Mouse (Mus musculus): Measurements from ENCODE around the gene Acot1. TPM values are rescaled to one million over a fixed set of nuclear protein-coding genes. Genes with fewer than 3 reads are reported as not detected.
A peak's percentile ranks its signal among the peaks of the same experiment; 100 is the strongest.
"Not testable (repeated sequence)": the region's sequence is repeated elsewhere in the genome, so short reads cannot be mapped to it uniquely, and the experiment has no call there.

Acot1 gene
- total and polyA plus RNA-seq, 2 experiments from 2014 or later = 122 to 137 TPM

DNA sequence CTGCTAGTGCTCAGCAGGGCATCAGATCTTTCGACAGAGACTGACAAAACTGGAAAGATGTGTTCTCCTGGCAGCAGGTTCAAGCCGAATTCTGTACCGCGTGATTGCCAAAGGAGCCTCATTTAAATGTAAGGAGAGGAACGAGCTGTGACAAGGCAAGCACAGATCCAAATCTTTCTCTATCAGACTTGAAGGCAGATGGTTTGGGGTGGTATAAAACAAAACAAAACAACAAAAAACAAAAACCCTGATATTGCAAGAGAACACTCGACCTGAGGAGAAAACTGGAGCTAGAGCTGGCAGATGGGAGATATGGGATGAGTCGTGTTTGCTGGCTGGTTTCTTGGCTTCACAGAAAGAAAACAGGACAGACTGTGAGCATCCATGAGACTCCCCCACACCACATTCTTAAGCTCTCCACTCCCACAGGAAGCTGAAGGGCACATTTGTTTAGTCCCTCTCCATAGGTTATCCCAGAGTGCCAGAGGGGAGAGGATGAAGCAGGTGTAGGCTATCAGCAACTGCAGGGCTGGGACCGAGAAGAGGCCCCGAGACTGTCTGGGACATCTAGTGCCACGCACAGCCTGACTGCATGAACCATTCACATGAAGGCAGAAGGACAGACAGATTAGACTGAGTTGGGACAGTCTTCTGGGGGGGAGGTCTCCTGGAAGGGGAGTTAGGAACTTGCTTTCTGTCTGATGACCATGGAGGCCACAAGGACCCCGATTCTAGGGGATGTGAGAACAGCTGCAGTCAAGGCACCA is 10.8 kb upstream of the Acot1 start:
- ATAC-seq (ENCODE audit: insufficient read depth, low read depth) = peak; percentile 43; the same call in 1 of the 2 replicates
- Histone ChIP-seq H3K9me3 (replicated peaks; ENCODE audit: control insufficient read depth, low read length) (no peaks in the 10 kb centered on the region; the same call in 1 of the 2 replicates), H3K4me3 (ENCODE audit: low read depth, low read length) (no peak overlapping the region), H3K4me2 (ENCODE audit: low read depth, low read length) (no peak overlapping the region), H3K27ac (ENCODE audit: low read depth) (peak overlapping the region; percentile 81), H3K36me3 (replicated peaks; ENCODE audit: control insufficient read depth, insufficient read depth, low read length) (peaks cover 9% of the 10 kb centered on the region), H3K4me1 (ENCODE audit: control insufficient read depth, insufficient read depth) (peaks cover 20% of the 10 kb centered on the region), H3K9ac (replicated peaks; ENCODE audit: low read depth, low read length) (no peak overlapping the region), H3K27me3 (ENCODE audit: control insufficient read depth, insufficient read depth, low read length) (no peaks in the 10 kb centered on the region)
- DNase-seq (ENCODE audit: low spot score) = no peak
- 44% methylated on average over 11 of the region's 11 CpGs for WGBS
- TF ChIP-seq CTCF (IDR thresholded peaks at IDR 0.05; ENCODE audit: low read depth) = no peak
- TF ChIP-seq EP300 (IDR thresholded peaks at IDR 0.05; ENCODE audit: low read depth) = no peak

- not testable (repeated sequence) for H3K9ac ChIP-seq (replicated peaks; ENCODE audit: low read depth, low read length); H3K27me3 ChIP-seq (ENCODE audit: control insufficient read depth, insufficient read depth, low read length); H3K36me3 ChIP-seq (replicated peaks; ENCODE audit: control insufficient read depth, insufficient read depth, low read length); H3K9me3 ChIP-seq (replicated peaks; ENCODE audit: control insufficient read depth, low read length); H3K4me3 ChIP-seq (ENCODE audit: low read depth, low read length)
- TF ChIP-seq EP300 (IDR thresholded peaks at IDR 0.05; ENCODE audit: low read depth) = peak; percentile 93
- 20% methylated on average over 8 of the region's 8 CpGs for WGBS
- ATAC-seq (ENCODE audit: insufficient read depth, low read depth) (peak; percentile 94), DNase-seq (ENCODE audit: low spot score) (peak; percentile 90)
- Histone ChIP-seq H3K4me2 (ENCODE audit: low read depth, low read length) (0 out of 2 replicates have a peak overlapping the region, but pooled peaks have one; percentile 33), H3K4me1 (ENCODE audit: control insufficient read depth, insufficient read depth) (peaks cover 20% of the 10 kb centered on the region), H3K27ac (ENCODE audit: low read depth) (peak overlapping the region; percentile 81)
These were observed 10.1 kb upstream of the Acot1 start for GRCm38 (mm10) chr12:83999237-83999636.

DNA sequence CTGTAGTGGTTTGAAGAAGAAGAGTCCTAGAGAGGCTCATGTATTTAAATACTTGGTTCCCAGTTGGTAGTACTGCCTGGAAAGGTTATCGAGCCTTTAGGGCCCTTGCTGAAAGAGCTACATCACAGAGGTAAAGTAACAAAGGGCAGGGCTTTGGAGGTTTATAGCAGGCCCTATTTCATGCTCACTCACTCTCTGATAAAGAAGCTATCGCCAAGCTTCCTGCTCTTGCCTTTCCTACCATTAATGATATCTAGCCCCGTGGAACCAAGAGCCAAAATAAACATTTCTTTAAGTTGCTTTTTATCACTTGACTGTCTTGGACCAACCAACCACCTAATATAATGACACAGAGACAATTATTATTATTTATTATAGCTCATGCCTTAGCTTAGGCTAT is 8.9 kb upstream of the Acot1 start:
- DNase-seq (ENCODE audit: low spot score) = no peak
- H3K9ac ChIP-seq (replicated peaks; ENCODE audit: low read depth, low read length) = no peak overlapping the region
- no peaks in the 10 kb centered on the region for H3K27me3 ChIP-seq (ENCODE audit: control insufficient read depth, insufficient read depth, low read length)
- WGBS = 44% methylated on average over 3 of the region's 3 CpGs
- ATAC-seq (ENCODE audit: insufficient read depth, low read depth) = no peak
- no peaks in the 10 kb centered on the region for H3K36me3 ChIP-seq (replicated peaks; ENCODE audit: control insufficient read depth, insufficient read depth, low read length)
- no peak overlapping the region for H3K4me2 ChIP-seq (ENCODE audit: low read depth, low read length)
- no peak overlapping the region for H3K4me3 ChIP-seq (ENCODE audit: low read depth, low read length)
- H3K4me1 ChIP-seq (ENCODE audit: control insufficient read depth, insufficient read depth) = peaks cover 20% of the 10 kb centered on the region
- H3K9me3 ChIP-seq (replicated peaks; ENCODE audit: control insufficient read depth, low read length) = no peaks in the 10 kb centered on the region; the same call in 1 of the 2 replicates
- H3K27ac ChIP-seq (ENCODE audit: low read depth) = no peak overlapping the region
- TF ChIP-seq EP300 (IDR thresholded peaks at IDR 0.05; ENCODE audit: low read depth) (no peak), CTCF (IDR thresholded peaks at IDR 0.05; ENCODE audit: low read depth) (no peak)

GRCm38 (mm10) chr12:84003866-84004265 is 5.4 kb upstream of the Acot1 start:
- H3K4me1 ChIP-seq (ENCODE audit: control insufficient read depth, insufficient read depth) = peaks cover 14% of the 10 kb centered on the region
- 78% methylated on average over 1 of the region's 1 CpGs for WGBS
- H3K9ac ChIP-seq (replicated peaks; ENCODE audit: low read depth, low read length) = no peak overlapping the region
- no peaks in the 10 kb centered on the region; the same call in 1 of the 2 replicates for H3K9me3 ChIP-seq (replicated peaks; ENCODE audit: control insufficient read depth, low read length)
- no peak for TF ChIP-seq CTCF (IDR thresholded peaks at IDR 0.05; ENCODE audit: low read depth)
- no peak for TF ChIP-seq EP300 (IDR thresholded peaks at IDR 0.05; ENCODE audit: low read depth)
- no peaks in the 10 kb centered on the region for H3K27me3 ChIP-seq (ENCODE audit: control insufficient read depth, insufficient read depth, low read length)
- no peak overlapping the region for H3K4me3 ChIP-seq (ENCODE audit: low read depth, low read length)
- DNase-seq (ENCODE audit: low spot score) (no peak), ATAC-seq (ENCODE audit: insufficient read depth, low read depth) (no peak)
- H3K27ac ChIP-seq (ENCODE audit: low read depth) = no peak overlapping the region
- H3K36me3 ChIP-seq (replicated peaks; ENCODE audit: control insufficient read depth, insufficient read depth, low read length) = no peaks in the 10 kb centered on the region
- H3K4me2 ChIP-seq (ENCODE audit: low read depth, low read length) = no peak overlapping the region

- Histone ChIP-seq H3K4me1 (ENCODE audit: control insufficient read depth, insufficient read depth) (peaks cover 15% of the 10 kb centered on the region), H3K36me3 (replicated peaks; ENCODE audit: control insufficient read depth, insufficient read depth, low read length) (no peaks in the 10 kb centered on the region), H3K9ac (replicated peaks; ENCODE audit: low read depth, low read length) (no peak overlapping the region), H3K27ac (ENCODE audit: low read depth) (no peak overlapping the region), H3K27me3 (ENCODE audit: control insufficient read depth, insufficient read depth, low read length) (no peaks in the 10 kb centered on the region), H3K9me3 (replicated peaks; ENCODE audit: control insufficient read depth, low read length) (no peaks in the 10 kb centered on the region), H3K4me2 (ENCODE audit: low read depth, low read length) (no peak overlapping the region), H3K4me3 (ENCODE audit: low read depth, low read length) (no peak overlapping the region)
- no peak for DNase-seq (ENCODE audit: low spot score)
- TF ChIP-seq CTCF (IDR thresholded peaks at IDR 0.05; ENCODE audit: low read depth) (no peak), EP300 (IDR thresholded peaks at IDR 0.05; ENCODE audit: low read depth) (no peak)
- WGBS = 91% methylated on average over 11 of the region's 12 CpGs
- no peak for ATAC-seq (ENCODE audit: insufficient read depth, low read depth)
These were observed 1.0 kb upstream of the Acot1 start for GRCm38 (mm10) chr12:84008251-84008650.

Measured in heart, postnatal 0 days (tissue).